Mouse (Mus musculus): ENCODE data around the gene Adamts4. TPM values are rescaled to one million over a fixed set of nuclear protein-coding genes. Genes with fewer than 3 reads are reported as not detected.

Adamts4 gene
- total and polyA plus RNA-seq, 3 experiments: 0.04 to 0.25 (median 0.09) TPM

- H3K79me2 ChIP-seq (replicated peaks; ENCODE audit: control insufficient read depth, extremely low read depth, insufficient read depth, poor library complexity, severe bottlenecking): no peaks in the 10 kb centered on the region
- in situ Hi-C loops (cut with MboI; ENCODE audit: low pct_ligation_motif_present, low pct_unique_long_range_greater_than_20kb, low sequenced_read_pairs) (no loop called here), dilution Hi-C loops (cut with MboI; ENCODE audit: extremely low pct_ligation_motif_present, extremely low pct_unique_long_range_greater_than_20kb, low sequenced_read_pairs) (no loop called here)
- H3K4me3 ChIP-seq (replicated peaks in 1 of 3; ENCODE audit: low read depth in 2 of 3, low read length in 2 of 3, poor library complexity in 1 of 3): no peak overlapping the region
- peaks cover 57 to 75% of the 10 kb centered on the region in 2 experiments for H3K36me3 ChIP-seq (replicated peaks in 1 of 2; ENCODE audit: control insufficient read depth in 1 of 2, insufficient read depth in 1 of 2, low read length in 1 of 2)
- TF ChIP-seq MAZ (IDR thresholded peaks at IDR 0.05; ENCODE audit: low read depth, low read length) (no peak), SMC3 (IDR thresholded peaks at IDR 0.05; ENCODE audit: low read depth, low read length) (no peak), MAX (IDR thresholded peaks at IDR 0.05; ENCODE audit: low read length) (no peak), JUND (conservative IDR thresholded peaks at IDR 0.05; ENCODE audit: low read depth, low read length) (no peak), MXI1 (IDR thresholded peaks at IDR 0.05; ENCODE audit: low read depth, low read length) (no peak), TBP (conservative IDR thresholded peaks at IDR 0.05; ENCODE audit: low read depth, low read length) (no peak), NELFE (IDR thresholded peaks at IDR 0.05; ENCODE audit: low read depth, low read length) (no peak)
- no peak overlapping the region for H3K9ac ChIP-seq (ENCODE audit: insufficient read depth, low read depth)
- DNase-seq (ENCODE audit: extremely low read depth): no peak
- H3K27me3 ChIP-seq (replicated peaks): no peaks in the 10 kb centered on the region
- H3K27ac ChIP-seq (ENCODE audit: insufficient read depth, low read depth): no peak overlapping the region
- H3K4me1 ChIP-seq (ENCODE audit: control insufficient read depth in 1 of 2, insufficient read depth in 2 of 2): peaks cover 0 to 26% of the 10 kb centered on the region in 2 experiments; a peak in 2 of 4 replicates
- no peaks in the 10 kb centered on the region for H3K9me3 ChIP-seq (replicated peaks; ENCODE audit: low read length)
- H3K4me2 ChIP-seq (ENCODE audit: insufficient read depth, low read depth, poor library complexity, severe bottlenecking): no peak overlapping the region
Measured at GRCm38 (mm10) chr1:171274171-171274570, 23.9 kb downstream of the Adamts4 start.

GRCm38 (mm10) chr1:171275144-171275734, 25.0 kb downstream of the Adamts4 start:
- DNase-seq (ENCODE audit: extremely low read depth): no peak
- Histone ChIP-seq H3K36me3 (replicated peaks in 1 of 2; ENCODE audit: control insufficient read depth in 1 of 2, insufficient read depth in 1 of 2, low read length in 1 of 2) (peaks cover 57 to 79% of the 10 kb centered on the region in 2 experiments), H3K9ac (ENCODE audit: insufficient read depth, low read depth) (no peak overlapping the region), H3K9me3 (replicated peaks; ENCODE audit: low read length) (no peaks in the 10 kb centered on the region), H3K27me3 (replicated peaks) (no peaks in the 10 kb centered on the region), H3K4me1 (ENCODE audit: control insufficient read depth in 1 of 2, insufficient read depth in 2 of 2) (peaks cover 0 to 30% of the 10 kb centered on the region in 2 experiments; a peak in 2 of 4 replicates), H3K4me3 (replicated peaks in 1 of 3; ENCODE audit: low read depth in 2 of 3, low read length in 2 of 3, poor library complexity in 1 of 3) (no peak overlapping the region), H3K79me2 (replicated peaks; ENCODE audit: control insufficient read depth, extremely low read depth, insufficient read depth, poor library complexity, severe bottlenecking) (no peaks in the 10 kb centered on the region), H3K27ac (ENCODE audit: insufficient read depth, low read depth) (no peak overlapping the region), H3K4me2 (ENCODE audit: insufficient read depth, low read depth, poor library complexity, severe bottlenecking) (no peak overlapping the region)
- dilution Hi-C loops (cut with MboI; ENCODE audit: extremely low pct_ligation_motif_present, extremely low pct_unique_long_range_greater_than_20kb, low sequenced_read_pairs): no loop called here
- TF ChIP-seq UBTF (IDR thresholded peaks at IDR 0.05; ENCODE audit: low read depth, low read length): no peak
- no peak for TF ChIP-seq POLR2A (IDR thresholded peaks at IDR 0.05; ENCODE audit: low read depth, low read length)
- TF ChIP-seq MEF2A (IDR thresholded peaks at IDR 0.05; ENCODE audit: borderline replicate concordance, low read depth, low read length): no peak
- no peak for TF ChIP-seq RAD21 (IDR thresholded peaks at IDR 0.05; ENCODE audit: low read depth, low read length)
- TF ChIP-seq ZC3H11A (IDR thresholded peaks at IDR 0.05; ENCODE audit: low read depth, low read length): no peak
- no peak for TF ChIP-seq ZNF384 (IDR thresholded peaks at IDR 0.05; ENCODE audit: low read depth, low read length)
- TF ChIP-seq KAT2A (IDR thresholded peaks at IDR 0.05; ENCODE audit: insufficient replicate concordance, low read length): no peak
- in situ Hi-C loops (cut with MboI; ENCODE audit: low pct_ligation_motif_present, low pct_unique_long_range_greater_than_20kb, low sequenced_read_pairs): no loop called here
